Mouse (Mus musculus): ENCODE measurements around the gene Stum.
"Not testable (repeated sequence)": the region's sequence is repeated elsewhere in the genome, so short reads cannot be mapped to it uniquely, and the experiment has no call there.

The Stum gene

DNA sequence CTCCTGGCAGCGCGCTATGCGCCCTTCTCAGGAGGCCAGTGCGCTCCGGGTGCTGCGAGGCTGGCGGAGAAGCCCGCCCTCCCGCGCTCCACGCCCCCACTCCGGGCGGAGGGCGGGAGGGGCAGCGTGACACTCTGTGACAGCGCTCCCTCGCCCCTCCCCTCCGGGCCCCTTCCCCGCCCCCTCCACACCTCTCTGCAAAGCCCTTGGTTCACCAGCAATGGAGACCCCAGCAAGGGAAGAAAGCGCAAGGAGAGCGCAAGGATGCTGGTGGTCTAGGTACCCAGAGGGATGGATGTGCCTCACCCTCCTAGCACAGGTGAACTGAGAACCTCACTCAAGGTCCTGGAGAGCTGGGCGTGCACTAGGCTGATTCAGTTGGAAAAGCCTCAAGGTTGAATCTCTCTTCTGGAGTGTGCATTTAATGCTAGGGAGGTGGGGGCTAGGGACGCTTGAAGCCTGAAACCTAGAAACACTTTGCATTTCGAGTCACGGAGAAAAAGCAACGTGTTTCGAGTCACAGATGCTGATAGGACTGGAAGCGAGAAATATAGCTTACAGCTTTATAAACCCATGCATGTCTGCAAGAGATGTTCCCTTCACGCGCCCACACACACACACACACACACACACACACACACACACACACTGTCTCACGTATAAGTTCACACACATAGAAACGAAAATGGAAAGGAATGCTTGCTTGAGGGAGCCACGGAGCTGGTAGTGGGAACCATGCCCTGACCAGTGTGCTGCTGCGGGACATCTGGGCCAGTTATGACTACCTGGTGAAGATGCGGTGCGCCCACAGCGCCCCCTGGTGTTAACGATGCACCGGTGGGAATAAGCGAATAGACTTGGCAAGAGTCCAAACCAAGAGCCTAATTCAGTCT is at the start of gene Stum:
Stum (minus strand) TSS at position 106 of the 893 bp plus-strand sequence.
- DNase-seq = peak; percentile 80

- DNase-seq = no peak
These were observed 49.4 kb upstream of the Stum start for GRCm38 (mm10) chr1:180532671-180533070.

DNA sequence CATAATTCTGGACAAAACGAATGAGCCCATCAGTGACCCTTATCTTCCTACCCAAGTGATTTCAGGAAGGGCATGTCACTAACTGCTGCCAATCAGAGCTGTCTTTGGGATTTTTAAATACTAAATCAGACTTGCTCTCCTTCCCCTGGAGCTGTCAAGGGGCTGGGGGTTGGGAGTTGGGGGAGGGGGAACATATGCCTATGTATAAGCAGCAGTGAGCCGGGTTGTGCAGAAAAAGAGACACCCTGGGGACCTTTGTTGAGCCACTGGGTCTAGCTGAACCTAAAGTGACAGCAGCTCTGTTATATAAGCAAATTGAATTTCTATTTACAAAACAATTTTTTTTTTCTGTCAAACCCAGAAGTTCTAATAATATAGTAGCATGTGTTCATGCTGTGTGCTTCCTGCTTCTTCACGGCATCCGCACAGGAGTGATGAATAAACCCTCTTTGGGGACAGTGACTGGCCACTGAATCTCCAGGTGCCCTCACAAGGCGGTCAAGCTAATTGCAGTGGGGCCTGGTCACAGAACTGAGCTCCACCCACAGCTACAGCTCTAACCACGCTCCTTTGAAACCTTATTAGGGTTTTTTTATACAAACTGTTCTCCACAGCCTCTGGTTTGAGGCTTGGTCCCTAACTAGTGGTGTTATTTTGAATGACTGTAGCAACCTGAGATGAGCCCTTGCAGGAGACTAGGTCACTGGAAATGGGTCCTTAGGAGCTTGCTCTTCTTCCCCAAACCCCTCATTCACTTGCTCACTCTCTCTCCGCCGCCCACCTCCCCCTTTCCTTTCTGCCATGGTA is 47.4 kb upstream of the Stum start:
- DNase-seq = no peak

DNA sequence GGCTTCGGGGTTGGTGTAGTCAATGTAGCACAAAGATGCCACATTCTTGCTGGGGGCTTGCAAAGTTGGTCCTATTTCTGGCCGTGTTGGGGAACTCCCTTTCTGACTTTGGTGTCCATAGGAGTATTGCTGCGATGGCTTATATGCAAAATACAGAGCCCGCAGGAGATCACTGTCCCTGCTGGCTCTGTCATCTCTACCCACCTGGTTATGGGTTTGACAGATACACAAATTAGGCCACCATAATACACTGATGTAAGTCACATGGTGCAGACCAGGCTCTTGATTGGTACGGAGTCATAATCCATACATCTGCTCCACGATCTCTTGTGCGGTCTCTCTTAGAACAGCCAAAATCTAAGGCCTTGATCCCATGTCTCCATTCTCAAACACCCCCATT is 46.5 kb upstream of the Stum start:
- no peak for DNase-seq

DNA sequence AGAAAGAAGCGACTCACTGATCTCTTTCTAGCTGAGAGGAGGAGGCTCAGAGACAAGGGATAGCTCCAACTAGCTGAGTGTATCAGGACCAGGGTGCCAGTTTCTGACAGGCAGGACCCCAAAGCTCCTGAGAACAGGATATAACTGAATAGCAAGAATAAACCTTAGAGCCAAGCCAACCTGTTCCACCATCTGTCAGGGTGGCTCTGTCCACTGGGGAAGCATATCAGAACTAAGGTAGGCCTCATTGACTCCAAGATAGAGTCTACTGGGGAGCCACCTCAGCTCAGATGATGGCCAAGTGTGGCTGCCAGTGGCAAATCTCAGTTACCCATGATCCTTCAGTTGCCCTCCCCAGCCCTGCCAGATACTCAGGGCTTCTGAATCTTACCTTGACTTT is 42.0 kb upstream of the Stum start:
- DNase-seq = no peak

DNA sequence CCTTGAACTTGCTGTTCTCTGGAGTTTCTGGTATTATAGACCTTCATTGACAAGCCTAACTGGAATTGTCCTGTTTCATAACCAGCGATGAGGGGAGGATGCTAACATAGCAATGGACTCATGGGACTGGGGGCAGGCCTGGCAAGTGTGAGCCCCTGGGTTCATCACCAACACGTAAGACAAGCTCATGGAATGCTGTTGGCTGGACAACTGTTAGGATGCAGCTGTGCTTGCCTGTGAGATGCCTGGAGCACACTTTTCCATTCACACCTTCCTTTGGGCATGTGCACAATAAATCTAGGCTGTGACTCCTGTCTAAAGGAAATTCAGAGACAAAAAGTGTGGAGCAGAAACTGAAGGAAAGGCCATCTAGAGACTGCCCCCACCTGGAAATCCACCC is 40.0 kb upstream of the Stum start:
- DNase-seq = no peak

DNA sequence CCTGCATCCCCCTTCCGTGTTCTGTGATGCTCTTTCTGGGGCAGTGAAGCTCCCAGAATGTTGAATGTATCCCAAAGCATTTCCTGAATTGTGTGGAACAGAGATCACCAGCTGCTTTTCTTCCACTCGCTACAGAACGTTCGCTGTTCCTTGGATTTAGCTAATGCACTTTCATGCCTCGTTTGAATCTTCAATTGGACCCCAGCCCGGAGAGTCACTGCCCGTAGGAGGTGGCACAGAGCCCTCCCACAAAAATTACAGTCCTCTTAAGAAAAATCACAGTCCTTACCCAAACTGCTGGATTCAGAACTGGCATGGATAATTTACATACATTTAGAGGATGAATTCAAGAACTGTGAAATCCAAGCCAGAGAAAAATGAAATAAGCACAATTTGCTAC is 36.9 kb upstream of the Stum start:
- DNase-seq = no peak

- DNase-seq = no peak
These were observed 36.2 kb upstream of the Stum start for GRCm38 (mm10) chr1:180519520-180519919.

GRCm38 (mm10) chr1:180518899-180519298 is 35.6 kb upstream of the Stum start:
- not testable (repeated sequence) for DNase-seq

GRCm38 (mm10) chr1:180518412-180518811 is 35.1 kb upstream of the Stum start:
- no peak for DNase-seq

- no peak for DNase-seq
These were observed 34.2 kb upstream of the Stum start for GRCm38 (mm10) chr1:180517390-180518054.

DNA sequence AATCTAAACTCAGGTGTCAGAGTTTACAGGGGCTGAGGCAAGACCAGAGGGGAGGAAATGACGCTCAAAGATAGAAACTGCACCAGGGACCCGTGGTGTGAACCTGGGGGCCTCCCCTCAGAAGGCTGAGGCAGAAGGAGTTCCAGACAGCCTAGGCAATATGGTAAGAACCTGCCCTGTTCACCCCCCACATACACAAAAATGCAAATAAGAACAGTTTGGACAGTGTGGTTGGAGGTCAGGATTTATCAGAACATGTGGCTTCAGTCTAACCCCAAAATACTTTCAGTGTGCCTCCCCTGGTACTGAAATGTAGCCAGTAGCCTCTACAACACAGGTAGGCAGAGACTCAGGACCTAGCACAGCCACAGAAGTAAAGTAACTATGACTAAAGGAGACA is 30.8 kb upstream of the Stum start:
- DNase-seq = no peak

GRCm38 (mm10) chr1:180510879-180511278 is 27.6 kb upstream of the Stum start:
- no peak for DNase-seq

GRCm38 (mm10) chr1:180510442-180510841 is 27.1 kb upstream of the Stum start:
- DNase-seq = peak; percentile 37

GRCm38 (mm10) chr1:180508662-180509061 is 25.4 kb upstream of the Stum start:
- no peak for DNase-seq

GRCm38 (mm10) chr1:180507291-180507791 is 24.0 kb upstream of the Stum start:
- DNase-seq = no peak

DNA sequence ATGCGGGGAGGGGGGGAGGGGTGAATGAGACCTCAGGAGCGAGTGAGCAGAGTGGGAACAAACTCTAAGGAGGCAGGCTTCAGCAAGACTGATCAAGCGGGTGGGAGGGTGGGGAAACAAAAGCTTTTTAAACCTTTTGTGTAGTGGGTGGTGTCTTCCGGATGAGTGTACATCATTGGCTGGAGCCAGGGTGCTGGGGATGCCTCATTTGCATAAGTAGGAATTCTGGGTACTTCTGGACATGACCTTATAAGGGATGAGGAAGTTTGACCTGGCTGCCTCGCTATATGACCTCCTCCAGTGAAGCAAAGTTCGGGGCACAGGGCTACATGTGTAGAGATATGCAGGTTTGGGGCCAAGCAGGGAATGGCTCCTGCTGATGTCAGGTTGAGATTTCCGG is 23.0 kb upstream of the Stum start:
- no peak for DNase-seq

DNA sequence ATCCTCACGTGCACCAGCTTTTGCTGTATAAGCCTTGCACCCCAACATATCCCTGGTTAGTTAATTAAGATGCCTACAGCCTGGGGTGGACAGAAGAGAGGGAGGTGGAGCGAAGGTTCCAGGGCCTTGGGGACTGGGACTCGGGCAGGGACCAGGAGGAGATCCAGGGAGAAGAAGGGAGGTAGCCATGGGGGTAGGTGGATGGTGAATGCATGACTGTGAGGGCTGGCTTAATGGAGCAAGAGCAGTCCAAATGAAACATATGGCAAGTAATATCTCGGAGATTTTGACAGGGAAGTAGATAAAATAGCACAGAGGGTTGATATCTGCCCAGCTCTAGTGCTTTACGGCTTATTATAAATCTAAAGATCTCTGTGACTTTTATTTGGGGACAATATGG is 21.6 kb upstream of the Stum start:
- no peak for DNase-seq

- DNase-seq = no peak
These were observed 20.2 kb upstream of the Stum start for GRCm38 (mm10) chr1:180503484-180503883.

- DNase-seq = no peak
These were observed 19.3 kb upstream of the Stum start for GRCm38 (mm10) chr1:180502566-180502965.

DNA sequence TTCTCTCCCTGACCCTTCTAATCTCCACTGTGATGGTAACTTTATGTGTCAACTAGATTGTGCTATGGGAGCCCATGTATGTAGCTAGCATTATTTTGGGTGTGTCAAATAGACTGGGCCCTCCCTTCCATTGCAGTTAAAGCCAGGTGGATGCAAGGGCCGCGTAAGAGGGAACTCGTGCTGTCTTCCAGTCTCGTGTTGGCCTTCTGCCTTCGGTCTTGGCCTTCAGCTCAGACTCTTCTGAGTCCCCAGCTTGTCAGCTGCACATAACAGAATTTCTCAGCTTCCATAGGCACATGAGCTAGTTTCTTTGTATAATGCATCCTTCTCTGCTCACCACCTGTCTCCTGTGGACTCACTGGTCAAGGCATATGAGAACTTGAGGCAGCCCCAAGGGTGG is 17.3 kb upstream of the Stum start:
- no peak for DNase-seq

- no peak for DNase-seq
These were observed 16.9 kb upstream of the Stum start for GRCm38 (mm10) chr1:180500218-180500617.

GRCm38 (mm10) chr1:180499766-180500165 is 16.5 kb upstream of the Stum start:
- no peak for DNase-seq
